Mouse (Mus musculus): ENCODE data around the gene Ddx49. TPM values are rescaled to one million over a fixed set of nuclear protein-coding genes. Genes with fewer than 3 reads are reported as not detected.

Gene Ddx49
- polyA plus RNA-seq, 1 experiment from 2014 or later, result 49.0 TPM

DNA sequence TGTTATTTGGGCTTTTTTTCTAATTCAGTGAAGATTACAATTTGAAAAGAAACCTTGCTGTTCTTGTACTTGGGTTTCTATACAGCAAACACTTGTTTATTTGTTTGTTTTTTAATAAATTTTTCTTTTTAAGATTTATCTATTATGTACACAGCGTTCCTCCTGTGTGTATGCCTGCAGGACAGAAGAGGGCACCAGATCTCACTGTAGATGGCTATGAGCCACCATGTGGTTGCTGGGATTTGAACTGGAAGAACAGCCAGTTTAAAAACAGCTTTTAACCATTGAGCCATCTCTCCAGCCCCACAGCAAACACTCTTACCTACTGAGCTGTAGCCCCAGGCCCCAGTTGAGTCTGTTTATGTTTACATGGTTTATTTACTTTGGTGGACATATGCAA, 47.7 kb downstream of the Ddx49 start:
- Histone ChIP-seq H3K27me3 (no peaks in the 10 kb centered on the region), H3K4me2 (no peak overlapping the region), H3K9me3 (replicated peaks) (no peaks in the 10 kb centered on the region), H3K27ac (no peak overlapping the region), H3K9ac (no peak overlapping the region), H3K4me3 (replicated peaks) (no peak overlapping the region), H3K4me1 (0 out of 2 replicates have a peak, but pooled peaks cover 2% of the 10 kb centered on the region), H3K36me3 (peaks cover 99% of the 10 kb centered on the region)
- ATAC-seq (replicated peaks; ENCODE audit: low FRiP score), result no peak
- WGBS, result 95% methylated on average over 1 of the region's 1 CpGs

DNA sequence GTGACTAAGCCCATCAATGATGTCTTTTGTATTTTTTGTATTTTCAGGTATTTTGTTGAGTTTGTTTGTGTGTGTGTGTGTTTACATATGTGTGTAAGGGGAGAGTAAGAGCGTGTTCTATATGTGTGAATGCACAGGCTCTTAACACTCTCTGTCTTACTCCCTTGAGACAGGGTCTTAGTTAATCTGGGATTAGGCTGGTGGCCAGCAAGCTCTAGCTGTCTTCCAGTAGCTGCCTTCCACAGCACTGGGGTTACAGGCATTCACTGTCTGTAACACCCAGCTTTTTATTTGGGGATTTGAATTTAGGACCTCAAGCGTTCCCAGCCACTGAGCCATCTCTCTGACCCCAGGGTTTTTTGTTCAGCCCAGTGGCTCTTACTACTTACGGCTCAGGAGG, 54.4 kb downstream of the Ddx49 start:
- no peak overlapping the region for H3K27ac ChIP-seq
- H3K4me1 ChIP-seq, result no peaks in the 10 kb centered on the region
- WGBS, result 88% methylated on average over 3 of the region's 3 CpGs
- no peak for ATAC-seq (replicated peaks; ENCODE audit: low FRiP score)
- H3K9ac ChIP-seq, result no peak overlapping the region
- H3K4me3 ChIP-seq (replicated peaks), result no peak overlapping the region
- no peaks in the 10 kb centered on the region for H3K9me3 ChIP-seq (replicated peaks)
- H3K36me3 ChIP-seq, result peaks cover 95% of the 10 kb centered on the region
- no peaks in the 10 kb centered on the region for H3K27me3 ChIP-seq
- no peak overlapping the region for H3K4me2 ChIP-seq

GRCm38 (mm10) chr8:70246622-70247021, 55.7 kb downstream of the Ddx49 start:
- Histone ChIP-seq H3K9ac (no peak overlapping the region), H3K4me1 (no peaks in the 10 kb centered on the region), H3K9me3 (replicated peaks) (no peaks in the 10 kb centered on the region), H3K27ac (no peak overlapping the region), H3K4me2 (no peak overlapping the region), H3K36me3 (peaks cover 95% of the 10 kb centered on the region), H3K27me3 (no peaks in the 10 kb centered on the region), H3K4me3 (replicated peaks) (no peak overlapping the region)
- ATAC-seq (replicated peaks; ENCODE audit: low FRiP score), result no peak
- WGBS, result 87% methylated on average over 6 of the region's 6 CpGs

Other genes with a start within 250 kb of the Ddx49 start
- gene Tm6sf2, start 229.6 kb downstream of the Ddx49 start, polyA plus RNA-seq (2015; fragmentation: Nextera tagmentation; extraction: Ambion mirVana), result 1.0 TPM in 2 replicates
- gene Hapln4, start 219.0 kb downstream of the Ddx49 start, polyA plus RNA-seq (2015; fragmentation: Nextera tagmentation; extraction: Ambion mirVana), result 0.35 TPM in 1 of 2 replicates, not detected in the other
- 0.32 and 0.64 TPM in 2 replicates for gene Ncan, start 181.6 kb downstream of the Ddx49 start, polyA plus RNA-seq (2015; fragmentation: Nextera tagmentation; extraction: Ambion mirVana)
- gene Nr2c2ap, start 171.2 kb downstream of the Ddx49 start, polyA plus RNA-seq (2015; fragmentation: Nextera tagmentation; extraction: Ambion mirVana), result 31.4 and 34.8 TPM in 2 replicates
- 18.3 and 22.7 TPM in 2 replicates for gene Rfxank, start 163.3 kb downstream of the Ddx49 start, polyA plus RNA-seq (2015; fragmentation: Nextera tagmentation; extraction: Ambion mirVana)
- 45.0 and 47.8 TPM in 2 replicates for gene Borcs8, start 163.0 kb downstream of the Ddx49 start, polyA plus RNA-seq (2015; fragmentation: Nextera tagmentation; extraction: Ambion mirVana)
- gene Mef2b, start 162.8 kb downstream of the Ddx49 start, polyA plus RNA-seq (2015; fragmentation: Nextera tagmentation; extraction: Ambion mirVana), result 0.17 and 0.29 TPM in 2 replicates
- gene Tmem161a, start 130.1 kb downstream of the Ddx49 start, polyA plus RNA-seq (2015; fragmentation: Nextera tagmentation; extraction: Ambion mirVana), result 71.8 and 76.3 TPM in 2 replicates
- 4.8 and 5.1 TPM in 2 replicates for gene Slc25a42, start 90.2 kb downstream of the Ddx49 start, polyA plus RNA-seq (2015; fragmentation: Nextera tagmentation; extraction: Ambion mirVana)
- 29.6 and 31.6 TPM in 2 replicates for gene Sugp2, start 68.3 kb downstream of the Ddx49 start, polyA plus RNA-seq (2015; fragmentation: Nextera tagmentation; extraction: Ambion mirVana)
- 28.8 and 31.0 TPM in 2 replicates for gene Armc6, start 68.0 kb downstream of the Ddx49 start, polyA plus RNA-seq (2015; fragmentation: Nextera tagmentation; extraction: Ambion mirVana)
- 69.5 and 79.9 TPM in 2 replicates for gene Homer3, start 19.7 kb downstream of the Ddx49 start, polyA plus RNA-seq (2015; fragmentation: Nextera tagmentation; extraction: Ambion mirVana)
- gene Cope, start within 50 bp of the Ddx49 start, polyA plus RNA-seq (2015; fragmentation: Nextera tagmentation; extraction: Ambion mirVana), result 320 and 327 TPM in 2 replicates
- 2.6 and 4.0 TPM in 2 replicates for gene Cers1, start 13.3 kb upstream of the Ddx49 start, polyA plus RNA-seq (2015; fragmentation: Nextera tagmentation; extraction: Ambion mirVana)
- gene Gdf1, start 27.3 kb upstream of the Ddx49 start, polyA plus RNA-seq (2015; fragmentation: Nextera tagmentation; extraction: Ambion mirVana), result 5.2 and 6.2 TPM in 2 replicates
- 17.1 and 17.2 TPM in 2 replicates for gene Upf1, start 50.8 kb upstream of the Ddx49 start, polyA plus RNA-seq (2015; fragmentation: Nextera tagmentation; extraction: Ambion mirVana)
- 0.40 and 1.5 TPM in 2 replicates for gene Comp, start 71.1 kb upstream of the Ddx49 start, polyA plus RNA-seq (2015; fragmentation: Nextera tagmentation; extraction: Ambion mirVana)
- gene Crtc1, start 137.1 kb upstream of the Ddx49 start, polyA plus RNA-seq (2015; fragmentation: Nextera tagmentation; extraction: Ambion mirVana), result 17.9 and 21.0 TPM in 2 replicates
- 20.0 and 23.5 TPM in 2 replicates for gene Klhl26, start 174.5 kb upstream of the Ddx49 start, polyA plus RNA-seq (2015; fragmentation: Nextera tagmentation; extraction: Ambion mirVana)
- 5.9 and 6.0 TPM in 2 replicates for gene Tmem59l, start 184.9 kb upstream of the Ddx49 start, polyA plus RNA-seq (2015; fragmentation: Nextera tagmentation; extraction: Ambion mirVana)
- 21.1 and 24.1 TPM in 2 replicates for gene Crlf1, start 190.7 kb upstream of the Ddx49 start, polyA plus RNA-seq (2015; fragmentation: Nextera tagmentation; extraction: Ambion mirVana)
- gene Rex1bd, start 204.3 kb upstream of the Ddx49 start, polyA plus RNA-seq (2015; fragmentation: Nextera tagmentation; extraction: Ambion mirVana), result 128 and 133 TPM in 2 replicates
- 954 and 1,022 TPM in 2 replicates for gene Uba52, start 208.3 kb upstream of the Ddx49 start, polyA plus RNA-seq (2015; fragmentation: Nextera tagmentation; extraction: Ambion mirVana)
- gene Fkbp8, start 225.2 kb upstream of the Ddx49 start, polyA plus RNA-seq (2015; fragmentation: Nextera tagmentation; extraction: Ambion mirVana), result 295 and 322 TPM in 2 replicates
- 58.5 and 64.5 TPM in 2 replicates for gene Kxd1, start 225.5 kb upstream of the Ddx49 start, polyA plus RNA-seq (2015; fragmentation: Nextera tagmentation; extraction: Ambion mirVana)
- gene Ell, start 237.0 kb upstream of the Ddx49 start, polyA plus RNA-seq (2015; fragmentation: Nextera tagmentation; extraction: Ambion mirVana), result 20.3 and 23.8 TPM in 2 replicates